25 mouse cellular contexts compared by ENCODE assay signal in the genomic region with DNA sequence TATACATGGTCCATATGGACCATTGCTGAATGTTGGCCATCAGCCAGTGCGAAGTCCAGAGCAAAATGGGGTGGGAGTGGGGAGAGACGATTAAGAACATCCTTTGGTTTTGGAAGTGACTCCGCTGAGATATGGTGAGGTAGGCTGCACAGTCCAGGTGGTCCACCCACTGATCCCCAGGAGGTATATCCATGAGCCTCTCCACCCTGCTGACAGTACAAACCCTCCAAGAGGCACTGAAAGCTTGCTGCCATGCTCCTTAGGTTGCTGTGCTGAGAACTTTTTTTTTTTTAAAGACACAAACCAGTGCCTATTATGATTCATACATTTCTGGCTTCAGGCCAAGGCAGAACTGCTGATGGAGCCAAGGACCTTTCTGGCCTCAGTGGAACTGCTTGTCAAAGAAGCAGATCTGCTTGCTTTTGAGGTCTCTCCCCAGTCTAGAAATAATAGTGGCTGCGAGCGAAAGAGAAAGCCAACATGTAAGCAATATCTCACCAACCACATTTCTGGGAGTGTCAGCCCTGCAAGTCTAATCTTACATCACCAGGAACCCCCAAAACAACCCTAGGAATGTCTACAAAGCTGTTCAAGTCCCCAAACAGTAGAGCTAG.
DNase-seq lines count a peak whose midpoint lies in the region; ATAC-seq and TF ChIP-seq lines count a peak whose summit lies in the region.
"Had no signal": no experiment of that assay in that cellular context is flagged by ENCODE, and none has a peak within 500 bp of the region (broad histone marks: within the 10 kb centered on the region; RNA-seq: fewer than 3 reads in every experiment).

No protein-coding gene starts in this region.

- DNase-seq in lung, embryonic 14.5 days: peak; percentile 26
- DNase-seq in lung, postnatal 14 days: no peak
- peak; percentile 56 for DNase-seq in adipocyte (ENCODE audit: low spot score)
- peak; percentile 4 for DNase-seq in liver, embryonic 13.5 days
- no peak for DNase-seq in layer of hippocampus, adult 9-11 months
- DNase-seq in T-cell, adult 2 months (ENCODE audit: low spot score): no peak
- DNase-seq in ovary, adult 18-20 months (ENCODE audit: low spot score): no peak
- DNase-seq: cerebellum, adult 11 months; cerebellum, postnatal 10 days; embryo, embryonic 11 days; kidney, adult 2 months; kidney, postnatal 14 days; left cerebral cortex, postnatal 4 days; right cerebral cortex, postnatal 14 days; thymus, adult 18-20 months had no signal

- H3K27me3 ChIP-seq in lung, embryonic 14.5 days (ENCODE audit: insufficient read depth, low read length): no peaks in the 10 kb centered on the region
- no peaks in the 10 kb centered on the region for H3K27me3 ChIP-seq in liver, embryonic 13.5 days
- H3K27me3 ChIP-seq: forebrain, embryonic 13.5 days; heart, embryonic 12.5 days; hindbrain, embryonic 13.5 days; neural tube, embryonic 15.5 days; stomach, embryonic 15.5 days had no signal

- 81% methylated on average over 5 of the region's 5 CpGs for WGBS in lung, embryonic 14.5 days
- 59% methylated on average over 5 of the region's 5 CpGs for WGBS in liver, embryonic 13.5 days (ENCODE audit: insufficient replicate concordance)

- ATAC-seq in lung, embryonic 14.5 days (ENCODE audit: insufficient read depth): no peak
- ATAC-seq in liver, embryonic 13.5 days (ENCODE audit: low read depth): peak; percentile 77
- ATAC-seq: CD4-positive, CD25-positive, alpha-beta regulatory T cell, adult 4 months; forebrain, embryonic 13.5 days; inflammation-experienced regulatory T-cells, adult 6 months; midbrain, embryonic 16.5 days had no signal

- H3K4me3 ChIP-seq in lung, embryonic 14.5 days (ENCODE audit: low read depth, low read length): no peak overlapping the region
- no peak overlapping the region for H3K4me3 ChIP-seq in liver, embryonic 13.5 days (replicated peaks)
- H3K4me3 ChIP-seq: forebrain, embryonic 13.5 days; heart, embryonic 12.5 days; hindbrain, embryonic 13.5 days; layer of hippocampus, adult 2 months; left cerebral cortex, adult 2 months; neural tube, embryonic 15.5 days; stomach, embryonic 15.5 days had no signal

- H3K36me3 ChIP-seq in lung, embryonic 14.5 days (ENCODE audit: insufficient read depth): no peaks in the 10 kb centered on the region
- no peaks in the 10 kb centered on the region for H3K36me3 ChIP-seq in liver, embryonic 13.5 days
- H3K36me3 ChIP-seq: heart, embryonic 12.5 days; hindbrain, embryonic 13.5 days; neural tube, embryonic 15.5 days; stomach, embryonic 15.5 days had no signal

- H3K4me1 ChIP-seq in lung, embryonic 14.5 days (ENCODE audit: insufficient read depth): no peaks in the 10 kb centered on the region
- H3K4me1 ChIP-seq in liver, embryonic 13.5 days (replicated peaks): peaks cover 13% of the 10 kb centered on the region
- H3K4me1 ChIP-seq: forebrain, embryonic 13.5 days; heart, embryonic 12.5 days; hindbrain, embryonic 13.5 days; neural tube, embryonic 15.5 days; stomach, embryonic 15.5 days had no signal

- TF ChIP-seq CTCF in lung, embryonic 14.5 days (IDR thresholded peaks at IDR 0.05; ENCODE audit: low read depth): no peak

- H3K27ac ChIP-seq in lung, embryonic 14.5 days (ENCODE audit: low read depth): no peak overlapping the region
- H3K27ac ChIP-seq in liver, embryonic 13.5 days: peak overlapping the region; percentile 63
- H3K27ac ChIP-seq: forebrain, embryonic 13.5 days; hindbrain, embryonic 13.5 days; layer of hippocampus, adult 2 months; left cerebral cortex, adult 2 months; neural tube, embryonic 15.5 days; stomach, embryonic 15.5 days had no signal

- H3K4me2 ChIP-seq in lung, embryonic 14.5 days: no peak overlapping the region
- H3K4me2 ChIP-seq in liver, embryonic 13.5 days: peak overlapping the region; percentile 28
- H3K4me2 ChIP-seq: forebrain, embryonic 13.5 days; heart, embryonic 12.5 days; hindbrain, embryonic 13.5 days; neural tube, embryonic 15.5 days; stomach, embryonic 15.5 days had no signal

- H3K9me3 ChIP-seq in lung, embryonic 14.5 days (ENCODE audit: low read depth, low read length): no peaks in the 10 kb centered on the region
- no peaks in the 10 kb centered on the region for H3K9me3 ChIP-seq in liver, embryonic 13.5 days (replicated peaks)
- H3K9me3 ChIP-seq: forebrain, embryonic 13.5 days; heart, embryonic 12.5 days; hindbrain, embryonic 13.5 days; neural tube, embryonic 15.5 days; stomach, embryonic 15.5 days had no signal

- no peak overlapping the region for H3K9ac ChIP-seq in lung, embryonic 14.5 days
- H3K9ac ChIP-seq in liver, embryonic 13.5 days: no peak overlapping the region
- H3K9ac ChIP-seq: forebrain, embryonic 13.5 days; heart, embryonic 12.5 days; hindbrain, embryonic 13.5 days; neural tube, embryonic 15.5 days; stomach, embryonic 15.5 days had no signal

Comparison
In these comparisons a context has a peak if more than half of its experiments do, and no peak if none do; other contexts are left out.
1. DNase-seq: peak in lung, embryonic 14.5 days (single experiment), adipocyte (single experiment) and liver, embryonic 13.5 days (single experiment); none in lung, postnatal 14 days (single experiment), layer of hippocampus, adult 9-11 months (single experiment), T-cell, adult 2 months (single experiment) and ovary, adult 18-20 months (single experiment).